Mouse (Mus musculus): ENCODE measurements around the gene Idua.
"Not testable (repeated sequence)": the region's sequence is repeated elsewhere in the genome, so short reads cannot be mapped to it uniquely, and the experiment has no call there.

The Idua gene

DNA sequence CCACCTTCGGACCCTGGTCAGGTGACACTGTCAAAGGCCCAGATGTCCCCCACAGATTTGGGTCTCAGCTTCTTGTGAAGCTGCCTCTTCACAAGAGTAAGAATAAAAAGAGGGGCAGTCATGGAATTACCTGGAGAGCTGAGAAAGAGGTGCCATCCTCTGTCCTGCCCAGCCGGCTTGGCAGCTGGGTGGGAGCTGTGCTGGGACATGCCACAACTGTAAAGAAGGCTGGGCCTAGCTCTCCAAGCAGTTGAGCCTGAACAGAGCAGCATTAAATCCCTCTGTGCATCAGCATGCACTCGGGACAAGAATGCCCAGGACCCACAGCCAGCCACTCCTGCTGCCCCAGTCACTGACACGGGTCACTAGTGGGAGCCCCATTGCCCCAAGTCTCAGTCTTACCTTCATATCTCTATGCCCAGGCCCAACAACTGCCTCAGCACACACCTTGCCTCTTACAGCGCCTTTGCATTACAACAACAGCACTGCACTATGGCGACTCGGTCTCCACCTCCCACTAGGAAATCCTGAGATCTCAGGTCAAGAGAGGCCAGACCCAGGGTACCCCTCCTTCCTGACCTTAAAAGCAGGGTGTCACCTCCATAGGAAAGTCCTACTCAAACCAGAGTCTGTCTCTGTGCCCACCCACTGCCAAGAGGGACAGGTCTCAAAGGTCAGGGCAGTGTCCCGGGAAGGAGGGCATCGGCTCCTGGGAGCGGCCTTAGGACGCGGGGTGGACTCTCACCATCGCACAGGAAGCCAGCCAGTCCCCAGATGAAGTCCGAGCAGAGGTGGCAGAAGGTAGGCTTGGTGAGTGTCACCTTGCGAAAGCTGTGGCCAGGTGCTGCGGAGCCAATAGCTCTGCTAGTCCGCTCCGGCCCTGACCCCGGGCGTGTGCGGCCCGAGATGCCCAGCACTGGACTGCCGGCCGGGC lies at the start of gene Idua:
Gene Idua, plus strand, starts transcription at position 634 of the 934 bp plus-strand sequence.
- peak in 1 of 2 experiments; percentile 25 for DNase-seq

DNA sequence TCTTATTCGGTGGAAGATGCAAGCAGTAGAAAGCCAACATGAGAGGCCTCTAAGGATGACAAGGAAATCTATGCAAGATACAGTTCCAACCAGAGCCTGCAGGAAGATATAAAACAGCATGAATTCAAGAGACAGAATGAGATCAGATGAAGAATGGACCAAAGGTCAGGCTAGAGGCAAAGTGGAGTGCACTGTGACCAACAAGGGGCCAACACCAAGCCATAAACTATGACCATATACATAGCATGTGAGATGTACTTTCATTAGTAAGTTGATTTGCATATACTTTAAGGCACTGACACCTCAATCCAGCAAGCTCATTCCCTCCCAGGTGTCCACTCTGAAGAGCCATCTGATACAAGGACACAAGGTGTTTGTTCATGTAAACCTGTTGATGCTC lies 49.7 kb upstream of the Idua start:
- no peak for DNase-seq

DNA sequence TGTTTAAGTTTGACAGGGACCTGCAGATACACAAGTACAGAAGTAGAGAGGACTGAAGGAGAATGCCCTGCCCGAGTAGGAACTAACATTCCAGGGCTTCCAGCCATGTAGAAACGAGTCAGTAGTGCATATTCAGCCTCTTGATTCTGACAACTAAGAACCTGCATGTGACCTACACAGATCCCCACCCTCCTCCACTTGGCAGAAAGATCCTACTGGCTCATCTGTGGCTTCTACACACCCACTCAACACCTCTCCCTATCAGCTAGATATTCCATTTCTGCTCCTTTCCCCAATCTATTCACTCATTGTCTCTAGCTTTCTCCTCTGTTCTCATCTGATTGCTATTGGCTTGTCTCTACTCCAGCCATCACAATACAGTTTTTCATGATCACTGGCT lies 38.3 kb upstream of the Idua start:
- DNase-seq: no peak

- DNase-seq: no peak
Measured at GRCm38 (mm10) chr5:108626050-108626660, 34.0 kb upstream of the Idua start.

DNA sequence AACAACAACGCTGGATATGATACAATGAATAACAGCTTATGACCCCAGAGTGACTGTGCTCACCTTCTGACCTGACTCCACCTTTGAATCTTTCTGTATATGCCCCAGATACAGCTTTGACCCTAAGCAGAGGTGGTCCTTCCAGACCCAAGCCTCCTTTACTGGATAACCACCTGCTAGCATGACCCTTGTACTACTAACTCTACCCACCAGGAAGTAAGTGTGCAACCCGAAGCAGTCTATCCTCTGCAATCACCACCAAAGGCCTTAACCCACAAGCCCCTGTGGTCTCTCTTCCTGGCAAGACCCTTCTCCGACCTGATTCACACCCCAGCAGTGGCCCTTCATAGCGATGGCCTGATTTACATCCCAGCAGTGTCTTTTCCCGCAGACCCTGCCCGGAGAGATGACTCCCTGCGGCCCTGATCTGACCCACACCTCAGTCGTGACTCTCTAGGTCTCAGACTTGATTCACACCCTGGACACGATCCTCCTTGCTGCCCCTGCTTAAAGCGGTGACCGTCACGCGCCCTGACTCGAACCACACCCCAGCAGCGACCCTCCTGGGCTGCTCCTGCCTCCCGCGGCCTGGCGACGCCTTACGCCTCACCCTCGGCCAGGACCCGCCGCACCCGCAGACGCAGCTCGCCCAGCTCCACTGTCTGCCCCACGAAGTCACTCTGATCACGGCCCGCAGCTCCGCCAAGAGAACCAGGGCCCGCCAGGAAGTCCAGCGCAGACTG lies 31.1 kb upstream of the Idua start:
- peak in 1 of 2 experiments; percentile 15 for DNase-seq

- DNase-seq: peak; percentile 88 to 89
Measured at GRCm38 (mm10) chr5:108629634-108630483, 30.3 kb upstream of the Idua start, which contains the start of the genes Gak and Tmem175. Gene Gak, minus strand, starts transcription at chr5:108629755. Gene Tmem175, plus strand, starts transcription at chr5:108629770.

DNA sequence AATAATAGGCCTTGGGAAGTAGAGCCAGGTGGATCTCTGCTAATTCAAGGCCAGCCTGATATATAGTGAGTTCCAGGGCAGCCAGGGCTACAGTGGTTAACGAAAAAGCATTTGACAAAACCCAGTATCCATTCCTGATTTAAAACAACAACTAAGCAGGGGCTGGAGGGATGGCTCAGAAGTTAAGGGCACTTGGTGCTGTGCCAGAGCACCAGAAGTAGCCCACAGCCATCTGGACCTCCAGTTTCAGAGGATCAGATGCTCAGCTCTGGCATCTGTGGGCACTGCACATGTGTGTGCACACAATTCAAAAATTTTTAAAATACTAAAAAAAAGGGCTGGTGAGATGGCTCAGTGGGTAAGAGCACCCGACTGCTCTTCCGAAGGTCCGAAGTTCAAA lies 26.5 kb upstream of the Idua start:
- no peak for DNase-seq

GRCm38 (mm10) chr5:108634088-108634487 lies 26.0 kb upstream of the Idua start:
- DNase-seq: not testable (repeated sequence)

- no peak for DNase-seq
Measured at GRCm38 (mm10) chr5:108636172-108636571, 24.0 kb upstream of the Idua start.

GRCm38 (mm10) chr5:108643674-108644073 lies 16.5 kb upstream of the Idua start:
- no peak for DNase-seq

DNA sequence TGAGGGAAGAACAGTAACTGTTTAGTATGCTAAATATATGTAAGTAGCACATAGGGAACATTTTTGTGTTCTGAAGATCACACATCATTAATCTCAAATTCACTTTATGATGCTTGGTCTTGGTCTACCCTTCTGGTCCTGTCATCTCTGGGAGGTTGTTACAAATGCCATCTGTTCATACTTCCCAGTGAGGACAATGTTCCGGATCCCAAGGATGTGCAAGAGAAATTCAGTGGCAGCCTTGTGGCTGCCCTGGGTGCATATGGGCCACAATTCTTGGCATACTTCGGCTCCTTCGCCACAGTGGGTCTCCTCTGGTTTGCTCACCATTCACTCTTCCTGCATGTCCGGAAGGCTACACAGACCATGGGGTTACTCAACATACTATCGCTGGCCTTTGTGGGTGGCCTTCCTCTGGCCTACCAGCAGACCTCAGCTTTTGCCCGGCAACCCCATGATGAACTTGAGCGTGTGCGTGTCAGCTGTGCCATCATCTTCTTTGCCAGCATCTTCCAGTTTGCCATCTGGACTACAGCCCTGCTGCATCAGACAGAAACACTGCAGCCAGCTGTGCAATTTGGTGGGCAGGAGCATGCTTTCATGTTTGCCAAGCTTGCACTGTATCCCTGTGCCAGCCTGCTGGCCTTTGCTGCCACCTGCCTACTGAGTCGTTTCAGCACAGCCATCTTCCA lies 14.3 kb upstream of the Idua start:
- DNase-seq: no peak

DNA sequence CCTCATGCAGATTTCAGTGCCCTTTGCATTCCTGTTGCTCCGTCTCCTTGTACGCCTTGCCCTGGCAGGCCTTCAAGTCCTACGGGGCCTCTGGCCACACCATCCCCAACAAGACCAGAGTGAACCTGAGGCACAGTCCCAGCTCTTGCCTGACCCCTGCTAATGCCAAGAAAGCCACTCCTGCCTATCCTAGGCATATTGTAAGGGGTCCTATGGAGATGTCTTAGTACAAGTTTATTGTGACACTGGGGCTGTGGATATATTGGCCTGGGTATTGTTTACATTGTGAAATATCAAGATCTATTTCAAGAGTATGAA lies 13.8 kb upstream of the Idua start:
- DNase-seq: no peak

DNA sequence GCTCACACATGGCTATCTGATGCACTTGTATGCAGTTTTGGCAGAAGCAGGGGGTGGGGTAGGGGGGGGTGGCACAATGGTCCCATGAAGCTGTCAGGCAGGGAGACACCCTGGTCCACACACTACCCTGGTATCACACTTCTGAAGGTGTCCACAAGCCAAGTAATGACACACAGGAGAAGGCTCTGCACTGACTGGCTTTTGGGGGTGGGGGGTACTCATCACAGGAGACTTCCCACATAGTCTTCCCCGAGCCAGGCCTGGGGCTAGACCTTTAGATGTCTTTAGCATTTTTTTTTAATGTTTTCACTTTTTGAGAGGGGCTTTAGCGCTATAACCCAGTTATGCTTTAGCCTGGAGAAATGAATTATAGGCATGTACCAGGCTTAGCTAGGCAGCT lies 12.8 kb upstream of the Idua start:
- no peak for DNase-seq

DNA sequence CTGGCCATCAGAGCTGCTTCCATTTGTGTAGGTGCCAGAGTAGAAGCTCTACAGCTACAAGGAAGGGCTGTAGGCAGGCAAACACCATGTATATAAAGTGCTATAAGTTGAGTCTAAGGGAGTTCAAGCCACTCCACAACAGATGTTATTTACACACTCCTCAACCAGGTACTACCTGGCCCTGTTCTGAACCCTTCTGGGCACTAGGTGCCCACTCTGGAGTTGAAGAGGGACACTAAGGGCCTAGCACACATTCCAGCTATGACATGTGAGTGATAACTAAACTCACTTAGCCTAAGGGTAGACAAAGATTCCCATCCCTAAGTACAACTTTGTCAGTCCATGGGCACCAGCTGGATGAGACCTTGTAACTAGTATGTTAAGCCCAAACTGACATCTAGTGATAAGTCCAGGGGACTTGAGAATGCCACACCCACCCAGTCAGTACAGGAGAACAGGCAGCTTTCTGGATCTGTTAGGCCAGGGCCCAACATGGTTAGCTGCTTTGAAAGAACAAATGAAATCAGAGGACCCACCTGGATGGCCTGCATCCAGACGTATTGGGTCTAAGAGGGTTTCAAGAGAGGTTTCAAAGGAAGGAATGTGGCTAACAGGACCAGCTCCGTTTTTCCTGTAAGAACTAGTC lies 12.2 kb upstream of the Idua start:
- no peak for DNase-seq

GRCm38 (mm10) chr5:108648937-108649576 lies 11.1 kb upstream of the Idua start:
- DNase-seq: no peak

DNA sequence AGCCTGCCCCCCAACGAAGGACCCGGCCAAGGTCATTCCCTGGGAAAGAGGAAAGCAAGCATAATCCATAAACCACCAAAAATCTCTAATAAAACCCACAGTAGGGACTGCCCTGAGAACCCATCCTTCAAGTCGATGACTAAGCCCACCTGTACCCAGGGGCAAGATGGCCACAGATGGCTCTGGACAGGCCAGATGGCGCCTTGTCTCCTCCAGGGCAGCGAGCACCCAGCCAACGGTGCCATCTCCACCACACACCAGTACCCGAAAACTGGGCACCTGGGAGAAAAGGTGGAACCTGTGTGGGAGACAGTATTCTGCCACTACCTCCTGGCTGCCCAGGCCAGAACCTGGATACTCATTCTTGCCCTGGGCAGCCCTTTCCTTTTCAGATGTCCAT lies 9.8 kb upstream of the Idua start:
- DNase-seq: no peak

DNA sequence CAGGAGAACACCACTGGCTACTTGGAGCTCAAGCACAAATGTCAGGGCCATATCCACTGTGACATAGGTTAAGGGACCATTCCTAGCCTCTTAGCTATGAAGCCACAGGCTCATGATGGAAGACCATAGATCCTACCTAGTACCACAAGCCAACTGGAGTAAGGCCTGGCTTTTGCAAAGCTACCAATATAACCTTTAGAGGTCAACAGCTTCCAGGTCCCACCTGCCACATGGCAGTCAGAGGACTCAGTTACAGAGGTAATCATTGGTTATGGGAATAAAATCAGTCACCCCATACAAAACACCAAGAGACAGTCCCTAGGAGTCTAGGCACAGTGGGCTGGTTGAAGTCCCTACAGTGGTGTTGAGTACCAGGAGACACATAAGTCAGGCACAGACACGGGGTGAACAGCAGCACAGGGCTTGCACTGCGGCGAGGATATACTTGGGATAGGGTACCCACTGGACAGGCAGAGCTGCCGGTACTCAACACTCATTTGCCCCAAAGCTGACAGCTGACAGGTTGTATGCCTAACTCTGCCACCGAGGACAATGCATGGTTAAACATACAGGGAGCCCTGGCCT lies 8.9 kb upstream of the Idua start:
- no peak for DNase-seq

GRCm38 (mm10) chr5:108651823-108652222 lies 8.3 kb upstream of the Idua start:
- DNase-seq: no peak

- DNase-seq: no peak
Measured at GRCm38 (mm10) chr5:108653341-108653740, 6.8 kb upstream of the Idua start.

GRCm38 (mm10) chr5:108654444-108654990 lies 5.6 kb upstream of the Idua start:
- no peak for DNase-seq

Measured in thymus, adult 18-20 months (tissue).